Mouse (Mus musculus) embryonic fibroblast, embryonic 13.5 days (primary cell): Measurements from ENCODE around the gene Usp31. TPM values are rescaled to one million over a fixed set of nuclear protein-coding genes. Genes with fewer than 3 reads are reported as not detected.

Experiments
- H3K27ac ChIP-seq: 2 replicates; pipeline ENCODE4 v1.5.1; 2012; ENCODE audit warnings: low read length, control low read depth, inconsistent platforms; ENCODE audit not compliant: insufficient read depth
- H3K4me1 ChIP-seq: 2 replicates; pipeline ENCODE4 v1.6.1; 2011; ENCODE audit warnings: low read length; ENCODE audit not compliant: control insufficient read depth, insufficient read depth
- H3K4me3 ChIP-seq: 2 replicates; pipeline ENCODE4 v1.5.1; 2011; ENCODE audit warnings: mild to moderate bottlenecking, control low read depth, low read length; ENCODE audit not compliant: insufficient read depth
- CTCF ChIP-seq: IDR thresholded peaks from 2 replicates; pipeline ENCODE4 v1.5.1; 2011; ENCODE audit warnings: mild to moderate bottlenecking, control low read depth, low read length, moderate library complexity, borderline replicate concordance; ENCODE audit not compliant: insufficient read depth
- POLR2A ChIP-seq: IDR thresholded peaks from 2 replicates; pipeline ENCODE4 v1.6.1; 2011; ENCODE audit warnings: low read depth, mild to moderate bottlenecking, control low read depth, low read length, moderate library complexity
- polyA plus RNA-seq: library from polyadenylated mRNA; stranded (reverse); fragments of >200 nt; gene quantifications from 2 replicates; pipeline ENCODE4 v1.2.4, GENCODE M21; 2011; ENCODE audit warnings: low read depth; ENCODE audit not compliant: missing spikeins, insufficient read length

The Usp31 gene
- 13.3 and 13.7 TPM in 2 replicates for polyA plus RNA-seq

GRCm38 (mm10) chr7:121707073-121707667 lies at the start of gene Usp31:
Gene Usp31 (minus strand): TSS chr7:121707253.
- TF ChIP-seq POLR2A (peak; percentile 69), CTCF (no peak)
- peaks cover 4% of the 10 kb centered on the region; the same call in 1 of the 2 replicates for H3K4me1 ChIP-seq
- H3K27ac ChIP-seq = no peak within 1 kb of the TSS
- peak within 1 kb of the TSS; percentile 73 for H3K4me3 ChIP-seq

DNA sequence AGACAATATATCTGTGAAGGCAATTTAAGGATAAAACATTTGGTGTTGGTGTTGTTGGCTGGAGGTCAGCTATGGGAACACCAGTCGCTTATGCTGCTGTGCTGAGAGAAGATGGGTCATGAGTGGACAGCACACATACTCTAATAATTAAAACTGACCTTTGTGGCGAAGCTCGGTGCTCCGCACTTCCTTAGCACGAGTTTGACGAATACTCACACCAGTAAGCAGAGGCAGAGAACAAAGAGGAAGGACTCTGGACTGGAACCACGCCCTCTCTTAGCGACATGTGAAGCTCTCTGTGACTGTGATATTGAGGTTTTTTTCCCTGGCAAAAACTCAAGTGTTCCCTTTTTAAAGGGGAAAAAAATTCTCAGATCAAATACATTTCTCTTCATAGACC lies 47.7 kb upstream of the Usp31 start:
- Histone ChIP-seq H3K4me1 (no peaks in the 10 kb centered on the region), H3K27ac (no peak overlapping the region), H3K4me3 (no peak overlapping the region)
- TF ChIP-seq POLR2A = no peak
- TF ChIP-seq CTCF = no peak

DNA sequence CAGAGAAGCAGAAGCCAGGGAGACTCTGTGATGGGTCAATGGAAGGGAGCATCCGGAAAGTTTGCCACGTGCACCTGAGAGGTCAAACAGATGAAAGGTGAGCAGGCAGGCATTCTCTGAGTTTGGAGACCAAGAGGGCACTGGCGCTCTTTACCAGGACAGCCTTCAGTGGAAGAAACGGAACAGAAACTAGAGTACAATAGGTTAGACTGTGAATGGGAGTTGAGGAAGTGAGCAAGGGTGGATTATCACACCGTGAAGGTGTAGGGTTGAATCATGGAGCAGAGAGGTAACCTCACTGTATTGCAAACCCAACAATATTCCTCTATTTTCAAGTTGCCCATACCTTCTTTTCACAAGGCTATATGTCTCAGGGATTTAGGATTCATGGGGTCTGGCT lies 43.2 kb upstream of the Usp31 start:
- Histone ChIP-seq H3K27ac (no peak overlapping the region), H3K4me3 (no peak overlapping the region), H3K4me1 (no peaks in the 10 kb centered on the region)
- TF ChIP-seq CTCF (no peak), POLR2A (no peak)

- Histone ChIP-seq H3K4me1 (no peaks in the 10 kb centered on the region), H3K4me3 (no peak overlapping the region), H3K27ac (no peak overlapping the region)
- TF ChIP-seq CTCF (no peak), POLR2A (no peak)
Measured at GRCm38 (mm10) chr7:121737511-121738415, 30.7 kb upstream of the Usp31 start.

DNA sequence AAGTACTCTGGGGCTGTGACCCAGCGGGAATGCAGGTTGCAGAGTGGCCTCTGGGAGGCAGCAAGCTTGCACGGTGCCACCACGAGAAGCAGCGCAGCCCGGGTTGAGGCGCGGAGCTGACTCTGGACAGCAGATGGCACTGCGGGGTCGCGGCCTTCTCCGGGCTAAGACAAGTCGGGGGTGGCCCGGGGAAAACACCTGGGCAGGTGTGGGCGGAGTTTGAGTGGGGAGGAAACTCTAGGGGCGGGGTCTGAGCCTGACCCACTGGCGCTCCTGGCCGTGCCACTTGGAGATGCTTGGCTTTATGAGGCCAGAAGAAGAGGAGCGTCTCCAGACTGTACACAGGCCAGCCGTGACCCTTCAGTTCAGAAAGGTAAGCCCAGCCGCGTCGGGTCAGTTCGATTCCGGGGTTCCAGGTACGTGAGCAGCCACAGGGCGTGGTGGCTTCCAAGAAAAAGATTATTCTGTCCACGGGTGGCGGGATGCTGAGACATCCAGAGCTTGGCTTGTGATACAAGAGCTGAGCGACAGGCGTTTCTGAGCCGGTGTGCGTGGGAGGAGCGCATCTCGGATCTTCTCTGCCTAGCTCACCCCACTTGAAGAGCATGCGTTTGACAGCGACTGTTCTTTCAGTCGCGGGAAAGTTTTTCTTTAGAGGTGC lies 27.2 kb upstream of the Usp31 start, which contains the start of gene Scnn1g:
Scnn1g (plus strand) TSS at position 309 of the 661 bp plus-strand sequence.
- TF ChIP-seq POLR2A = no peak
- TF ChIP-seq CTCF = peak; percentile 98
- H3K4me3 ChIP-seq = peak within 1 kb of the TSS; percentile 9; the same call in 1 of the 2 replicates
- H3K4me1 ChIP-seq = no peaks in the 10 kb centered on the region
- H3K27ac ChIP-seq = no peak within 1 kb of the TSS

GRCm38 (mm10) chr7:121730225-121730624 lies 23.2 kb upstream of the Usp31 start:
- Histone ChIP-seq H3K4me3 (no peak overlapping the region), H3K4me1 (no peaks in the 10 kb centered on the region), H3K27ac (no peak overlapping the region)
- TF ChIP-seq POLR2A = no peak
- TF ChIP-seq CTCF = no peak

- no peaks in the 10 kb centered on the region; the same call in 1 of the 2 replicates for H3K4me1 ChIP-seq
- no peak overlapping the region for H3K27ac ChIP-seq
- TF ChIP-seq CTCF (no peak), POLR2A (no peak)
- H3K4me3 ChIP-seq = no peak overlapping the region
Measured at GRCm38 (mm10) chr7:121717031-121717430, 10.0 kb upstream of the Usp31 start.

GRCm38 (mm10) chr7:121711171-121711570 lies 4.1 kb upstream of the Usp31 start:
- H3K27ac ChIP-seq = no peak overlapping the region
- H3K4me1 ChIP-seq = no peaks in the 10 kb centered on the region
- H3K4me3 ChIP-seq = no peak overlapping the region
- TF ChIP-seq POLR2A (no peak), CTCF (no peak)

DNA sequence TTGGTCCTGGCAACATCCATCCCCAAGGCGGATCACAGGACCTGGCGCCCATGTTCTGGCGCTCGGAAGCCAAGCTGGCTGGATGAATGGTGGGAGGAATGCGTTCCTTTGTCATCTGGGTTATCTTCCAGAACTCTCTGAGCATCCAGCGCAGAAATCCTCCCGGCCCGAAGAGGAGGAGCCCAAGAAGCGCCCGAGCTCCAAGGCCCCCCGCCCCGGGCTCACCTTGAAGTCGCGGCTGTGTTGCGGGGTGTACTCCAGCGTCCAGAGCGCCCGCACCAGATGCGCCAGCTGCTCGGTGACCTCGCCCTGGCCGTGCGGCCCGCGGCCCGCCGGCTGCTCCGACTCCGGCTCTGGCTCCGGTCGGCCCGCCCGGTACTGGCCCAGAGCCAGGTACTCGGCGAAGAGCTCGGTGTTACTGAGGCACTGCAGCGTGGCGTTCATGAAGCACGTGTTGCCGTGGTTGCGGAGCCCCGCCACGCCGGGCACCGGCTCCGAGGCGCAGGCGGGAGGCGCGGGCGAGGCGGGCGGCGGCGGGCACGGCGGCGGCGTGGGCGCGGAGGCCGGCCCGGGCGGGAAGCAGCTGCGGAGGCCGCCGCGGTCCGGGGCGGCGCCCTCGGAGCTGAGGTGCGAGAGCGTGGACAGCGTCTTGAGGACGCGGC lies 511 bp downstream of the Usp31 start:
- Histone ChIP-seq H3K4me3 (peak overlapping the region; percentile 73), H3K27ac (no peak overlapping the region), H3K4me1 (peaks cover 8% of the 10 kb centered on the region)
- TF ChIP-seq POLR2A = no peak
- no peak for TF ChIP-seq CTCF

GRCm38 (mm10) chr7:121705051-121705450 lies 2.0 kb downstream of the Usp31 start:
- no peak overlapping the region for H3K27ac ChIP-seq
- H3K4me3 ChIP-seq = peak overlapping the region; percentile 73; the same call in 1 of the 2 replicates
- H3K4me1 ChIP-seq = peaks cover 8% of the 10 kb centered on the region
- no peak for TF ChIP-seq CTCF
- TF ChIP-seq POLR2A = no peak
